Mouse (Mus musculus): ENCODE results near the gene Mtap.

The Mtap gene

GRCm38 (mm10) chr4:89136906-89137541 is at the start of gene Mtap:
Gene Mtap (plus strand): TSS chr4:89137122.
- DNase-seq, result peak; percentile 78 to 81

GRCm38 (mm10) chr4:89089110-89089509 is 47.8 kb upstream of the Mtap start:
- DNase-seq, result no peak

- no peak for DNase-seq
Measured at GRCm38 (mm10) chr4:89090217-89090616, 46.7 kb upstream of the Mtap start.

- DNase-seq, result no peak
Measured at GRCm38 (mm10) chr4:89092153-89092552, 44.8 kb upstream of the Mtap start.

GRCm38 (mm10) chr4:89094773-89095172 is 42.1 kb upstream of the Mtap start:
- DNase-seq, result no peak

GRCm38 (mm10) chr4:89098261-89098660 is 38.7 kb upstream of the Mtap start:
- no peak for DNase-seq

- DNase-seq, result no peak
Measured at GRCm38 (mm10) chr4:89101276-89101675, 35.6 kb upstream of the Mtap start.

GRCm38 (mm10) chr4:89102283-89102682 is 34.6 kb upstream of the Mtap start:
- no peak for DNase-seq

- DNase-seq, result no peak
Measured at GRCm38 (mm10) chr4:89105486-89105885, 31.4 kb upstream of the Mtap start.

GRCm38 (mm10) chr4:89106505-89106904 is 30.4 kb upstream of the Mtap start:
- DNase-seq, result no peak

- no peak for DNase-seq
Measured at GRCm38 (mm10) chr4:89112168-89112710, 24.7 kb upstream of the Mtap start.

- DNase-seq, result peak; percentile 11 to 18
Measured at GRCm38 (mm10) chr4:89112782-89113181, 24.1 kb upstream of the Mtap start.

GRCm38 (mm10) chr4:89116006-89116405 is 20.9 kb upstream of the Mtap start:
- DNase-seq, result no peak

GRCm38 (mm10) chr4:89119900-89120299 is 17.0 kb upstream of the Mtap start:
- no peak for DNase-seq

GRCm38 (mm10) chr4:89120353-89120752 is 16.6 kb upstream of the Mtap start:
- DNase-seq, result no peak

GRCm38 (mm10) chr4:89123446-89124243 is 13.3 kb upstream of the Mtap start:
- no peak for DNase-seq

GRCm38 (mm10) chr4:89127674-89128073 is 9.2 kb upstream of the Mtap start:
- no peak for DNase-seq

GRCm38 (mm10) chr4:89128080-89128936 is 8.6 kb upstream of the Mtap start:
- peak; percentile 51 to 52 for DNase-seq

- no peak for DNase-seq
Measured at GRCm38 (mm10) chr4:89128937-89129277, 8.0 kb upstream of the Mtap start.

GRCm38 (mm10) chr4:89129311-89129913 is 7.5 kb upstream of the Mtap start:
- DNase-seq, result peak; percentile 78 to 79

- no peak for DNase-seq
Measured at GRCm38 (mm10) chr4:89131795-89132194, 5.1 kb upstream of the Mtap start.

GRCm38 (mm10) chr4:89136356-89136755 is 566 bp upstream of the Mtap start:
- DNase-seq, result no peak
